Mouse (Mus musculus): Measurements from ENCODE around the gene Rpain.

Gene Rpain

GRCm38 (mm10) chr11:70969821-70970559, at the start of gene Rpain, which contains the start of gene Nup88:
Gene Rpain (plus strand): TSS chr11:70970213.
Gene Nup88 (minus strand): TSS chr11:70969973.
- peak; percentile 91 for DNase-seq

GRCm38 (mm10) chr11:70931461-70931860, 38.6 kb upstream of the Rpain start:
- no peak for DNase-seq

GRCm38 (mm10) chr11:70935316-70935715, 34.7 kb upstream of the Rpain start:
- DNase-seq = peak; percentile 9

- DNase-seq = no peak
Measured at GRCm38 (mm10) chr11:70942596-70942995, 27.4 kb upstream of the Rpain start.

GRCm38 (mm10) chr11:70943651-70944050, 26.4 kb upstream of the Rpain start:
- DNase-seq = peak; percentile 11

- DNase-seq = no peak
Measured at GRCm38 (mm10) chr11:70944935-70945817, 24.8 kb upstream of the Rpain start.

GRCm38 (mm10) chr11:70954711-70955110, 15.3 kb upstream of the Rpain start:
- no peak for DNase-seq

GRCm38 (mm10) chr11:70960786-70961554, 9.0 kb upstream of the Rpain start:
- DNase-seq = no peak

- DNase-seq = no peak
Measured at GRCm38 (mm10) chr11:70964222-70964907, 5.6 kb upstream of the Rpain start.

- DNase-seq = peak; percentile 50
Measured at GRCm38 (mm10) chr11:70969271-70969794, 680 bp upstream of the Rpain start.

GRCm38 (mm10) chr11:70970560-70971540, 837 bp downstream of the Rpain start:
- DNase-seq = no peak

GRCm38 (mm10) chr11:70972586-70972985, 2.6 kb downstream of the Rpain start:
- no peak for DNase-seq

- no peak for DNase-seq
Measured at GRCm38 (mm10) chr11:70973947-70974346, 3.9 kb downstream of the Rpain start.

- no peak for DNase-seq
Measured at GRCm38 (mm10) chr11:70975193-70975592, 5.2 kb downstream of the Rpain start.

- DNase-seq = no peak
Measured at GRCm38 (mm10) chr11:70977293-70977692, 7.3 kb downstream of the Rpain start.

GRCm38 (mm10) chr11:70980232-70980631, 10.2 kb downstream of the Rpain start:
- DNase-seq = no peak

- DNase-seq = no peak
Measured at GRCm38 (mm10) chr11:70980751-70981510, 10.9 kb downstream of the Rpain start.

- no peak for DNase-seq
Measured at GRCm38 (mm10) chr11:70982030-70982429, 12.0 kb downstream of the Rpain start.

- DNase-seq = peak; percentile 96
Measured at GRCm38 (mm10) chr11:70982557-70983228, 12.7 kb downstream of the Rpain start, which contains the start of gene C1qbp. Gene C1qbp (minus strand): TSS chr11:70983026.

Data from right cerebral cortex, postnatal 14 days (tissue).